Mouse (Mus musculus) midbrain, embryonic 10.5 days (tissue): ENCODE data around the gene Safb2. TPM values are rescaled to one million over a fixed set of nuclear protein-coding genes. Genes with fewer than 3 reads are reported as not detected.
A peak's percentile ranks its signal among the peaks of the same experiment; 100 is the strongest.

Experiments
- DNase-seq: peaks from one replicate; pipeline ENCODE4 v3.0.0-alpha.2; 2017; ENCODE audit warnings: low spot score
- H3K27ac ChIP-seq: fragments of 300-500 bp; sonication (generic); replicated peaks from 2 replicates; pipeline ENCODE4 v1.5.1; 2016; ENCODE audit warnings: mild to moderate bottlenecking
- H3K27me3 ChIP-seq: fragments of 300-500 bp; sonication (generic); 2 replicates; pipeline ENCODE4 v1.6.1; 2016; ENCODE audit warnings: low read depth, mild to moderate bottlenecking; ENCODE audit not compliant: poor library complexity, severe bottlenecking
- H3K36me3 ChIP-seq: fragments of 300-500 bp; sonication (generic); 2 replicates; pipeline ENCODE4 v1.6.1; 2016; ENCODE audit warnings: mild to moderate bottlenecking, moderate library complexity
- H3K4me1 ChIP-seq: fragments of 300-500 bp; sonication (generic); 2 replicates; pipeline ENCODE4 v1.6.1; 2016
- H3K4me3 ChIP-seq: fragments of 300-500 bp; sonication (generic); 2 replicates; pipeline ENCODE4 v1.5.1; 2016; ENCODE audit warnings: mild to moderate bottlenecking, moderate library complexity
- H3K9me3 ChIP-seq: fragments of 300-500 bp; sonication (generic); replicated peaks from 2 replicates; pipeline ENCODE4 v1.6.1; 2016; ENCODE audit warnings: mild to moderate bottlenecking
- WGBS: fragments of 180-500 bp; shearing (Covaris S2); methylation state at CpG from one replicate; pipeline ENCODE4 v1.1.7; 2016; 5-methylcytosine and 5-hydroxymethylcytosine counted together
- polyA plus RNA-seq: library from polyadenylated mRNA; unstranded; fragments of >200 nt; fragmentation: Nextera tagmentation; extraction: Ambion mirVana; gene quantifications from 2 replicates; pipeline ENCODE4 v1.2.1, GENCODE M21; 2016

The Safb2 gene
- polyA plus RNA-seq, 1 experiment from 2014 or later, result 80.9 TPM

- H3K4me1 ChIP-seq, result peaks cover 18% of the 10 kb centered on the region
- no peaks in the 10 kb centered on the region for H3K9me3 ChIP-seq
- no peaks in the 10 kb centered on the region for H3K27me3 ChIP-seq
- H3K4me3 ChIP-seq, result no peak overlapping the region
- H3K36me3 ChIP-seq, result peaks cover 88% of the 10 kb centered on the region
- DNase-seq, result no peak
- H3K27ac ChIP-seq, result no peak overlapping the region
- 96% methylated on average over 3 of the region's 3 CpGs for WGBS
Observed at GRCm38 (mm10) chr17:56604422-56604821, 20.0 kb upstream of the Safb2 start.

- H3K4me3 ChIP-seq, result no peak overlapping the region
- no peak overlapping the region for H3K27ac ChIP-seq
- H3K4me1 ChIP-seq, result peaks cover 14% of the 10 kb centered on the region
- H3K36me3 ChIP-seq, result peaks cover 91% of the 10 kb centered on the region
- DNase-seq, result no peak
- 90% methylated on average over 9 of the region's 9 CpGs for WGBS
- H3K9me3 ChIP-seq, result no peaks in the 10 kb centered on the region
- H3K27me3 ChIP-seq, result no peaks in the 10 kb centered on the region
Observed at GRCm38 (mm10) chr17:56604070-56604380, 19.6 kb upstream of the Safb2 start.

GRCm38 (mm10) chr17:56603186-56604069 lies 19.0 kb upstream of the Safb2 start:
- no peak overlapping the region for H3K27ac ChIP-seq
- WGBS, result 96% methylated on average over 28 of the region's 28 CpGs
- H3K27me3 ChIP-seq, result no peaks in the 10 kb centered on the region
- no peak for DNase-seq
- H3K9me3 ChIP-seq, result no peaks in the 10 kb centered on the region
- H3K36me3 ChIP-seq, result peaks cover 94% of the 10 kb centered on the region
- no peak overlapping the region for H3K4me3 ChIP-seq
- H3K4me1 ChIP-seq, result peaks cover 8% of the 10 kb centered on the region

GRCm38 (mm10) chr17:56593527-56594271 lies 9.3 kb upstream of the Safb2 start:
- 94% methylated on average over 8 of the region's 8 CpGs for WGBS
- Histone ChIP-seq H3K36me3 (peaks cover 97% of the 10 kb centered on the region), H3K27me3 (no peaks in the 10 kb centered on the region), H3K4me3 (no peak overlapping the region), H3K27ac (no peak overlapping the region), H3K9me3 (no peaks in the 10 kb centered on the region), H3K4me1 (peaks cover under 1% of the 10 kb centered on the region; the same call in 1 of the 2 replicates)
- DNase-seq, result no peak

GRCm38 (mm10) chr17:56592553-56592952 lies 8.2 kb upstream of the Safb2 start:
- no peaks in the 10 kb centered on the region for H3K27me3 ChIP-seq
- no peak overlapping the region for H3K4me3 ChIP-seq
- H3K9me3 ChIP-seq, result no peaks in the 10 kb centered on the region
- no peak for DNase-seq
- H3K36me3 ChIP-seq, result peaks cover 100% of the 10 kb centered on the region
- no peak overlapping the region for H3K27ac ChIP-seq
- peaks cover 11% of the 10 kb centered on the region for H3K4me1 ChIP-seq

- Histone ChIP-seq H3K9me3 (no peaks in the 10 kb centered on the region), H3K27me3 (no peaks in the 10 kb centered on the region), H3K4me3 (peak overlapping the region; percentile 7; the same call in 1 of the 2 replicates), H3K4me1 (peaks cover 30% of the 10 kb centered on the region), H3K36me3 (peaks cover 78% of the 10 kb centered on the region), H3K27ac (no peak overlapping the region)
- WGBS, result 95% methylated on average over 4 of the region's 4 CpGs
- DNase-seq, result no peak
Observed at GRCm38 (mm10) chr17:56588921-56589320, 4.5 kb upstream of the Safb2 start.

GRCm38 (mm10) chr17:56587773-56588172 lies 3.4 kb upstream of the Safb2 start:
- no peaks in the 10 kb centered on the region for H3K9me3 ChIP-seq
- peaks cover 40% of the 10 kb centered on the region for H3K4me1 ChIP-seq
- H3K27ac ChIP-seq, result no peak overlapping the region
- H3K36me3 ChIP-seq, result peaks cover 70% of the 10 kb centered on the region
- WGBS, result 90% methylated on average over 1 of the region's 1 CpGs
- H3K27me3 ChIP-seq, result no peaks in the 10 kb centered on the region
- no peak for DNase-seq
- H3K4me3 ChIP-seq, result peak overlapping the region; percentile 22

- WGBS, result under 1% methylated on average over 61 of the region's 61 CpGs
- peaks cover 55% of the 10 kb centered on the region for H3K4me1 ChIP-seq
- H3K36me3 ChIP-seq, result peaks cover 70% of the 10 kb centered on the region
Observed at GRCm38 (mm10) chr17:56585171-56585821, 911 bp upstream of the Safb2 start.

GRCm38 (mm10) chr17:56583611-56584256 lies 651 bp downstream of the Safb2 start:
- Histone ChIP-seq H3K36me3 (peaks cover 70% of the 10 kb centered on the region), H3K27me3 (no peaks in the 10 kb centered on the region), H3K27ac (peak overlapping the region; percentile 96), H3K4me3 (peak overlapping the region; percentile 94), H3K4me1 (peaks cover 55% of the 10 kb centered on the region), H3K9me3 (no peaks in the 10 kb centered on the region)
- WGBS, result 5% methylated on average over 33 of the region's 33 CpGs
- DNase-seq, result no peak

More at GRCm38 (mm10) chr17:56585171-56585821, 911 bp upstream of the Safb2 start:
- H3K27me3 ChIP-seq, result no peaks in the 10 kb centered on the region
- peak overlapping the region; percentile 96 for H3K27ac ChIP-seq
- no peaks in the 10 kb centered on the region for H3K9me3 ChIP-seq
- peak; percentile 61 for DNase-seq
- H3K4me3 ChIP-seq, result peak overlapping the region; percentile 94

GRCm38 (mm10) chr17:56583071-56583470 lies 1.3 kb downstream of the Safb2 start:
- 74% methylated on average over 1 of the region's 1 CpGs for WGBS
- peak overlapping the region; percentile 96 for H3K27ac ChIP-seq
- no peak for DNase-seq
- H3K27me3 ChIP-seq, result no peaks in the 10 kb centered on the region
- peaks cover 49% of the 10 kb centered on the region for H3K4me1 ChIP-seq
- peaks cover 70% of the 10 kb centered on the region for H3K36me3 ChIP-seq
- peak overlapping the region; percentile 94 for H3K4me3 ChIP-seq
- H3K9me3 ChIP-seq, result no peaks in the 10 kb centered on the region

- H3K4me1 ChIP-seq, result no peaks in the 10 kb centered on the region
- 98% methylated on average over 3 of the region's 3 CpGs for WGBS
- H3K27me3 ChIP-seq, result no peaks in the 10 kb centered on the region
- no peak overlapping the region for H3K27ac ChIP-seq
- DNase-seq, result no peak
- peaks cover 96% of the 10 kb centered on the region for H3K36me3 ChIP-seq
- H3K9me3 ChIP-seq, result no peaks in the 10 kb centered on the region
- H3K4me3 ChIP-seq, result no peak overlapping the region
Observed at GRCm38 (mm10) chr17:56572939-56573338, 11.4 kb downstream of the Safb2 start.

GRCm38 (mm10) chr17:56572154-56572553 lies 12.2 kb downstream of the Safb2 start:
- no peak for DNase-seq
- Histone ChIP-seq H3K36me3 (peaks cover 96% of the 10 kb centered on the region), H3K9me3 (no peaks in the 10 kb centered on the region), H3K4me3 (no peak overlapping the region), H3K4me1 (no peaks in the 10 kb centered on the region), H3K27ac (no peak overlapping the region), H3K27me3 (no peaks in the 10 kb centered on the region)
- 97% methylated on average over 1 of the region's 1 CpGs for WGBS
